Comparison of ENCODE assay signal across 8 mouse cellular contexts in genomic region chr9:37782766-37783260, GRCm38 (mm10). TPM values are rescaled to one million over a fixed set of nuclear protein-coding genes. Genes with fewer than 3 reads are reported as not detected.
DNase-seq lines count a peak whose midpoint lies in the region; ATAC-seq and TF ChIP-seq lines count a peak whose summit lies in the region.

No protein-coding gene starts in this region.

- peak overlapping the region; percentile 69 for H3K4me3 ChIP-seq in E14TG2a.4 (replicated peaks; ENCODE audit: low read length)
- peak overlapping the region; percentile 24 for H3K4me3 ChIP-seq in embryonic facial prominence, embryonic 15.5 days (replicated peaks)
- H3K4me3 ChIP-seq in hindbrain, embryonic 12.5 days, result peak overlapping the region; percentile 29
- H3K4me3 ChIP-seq in limb, embryonic 12.5 days (replicated peaks), result peak overlapping the region; percentile 24
- H3K4me3 ChIP-seq in neural tube, embryonic 12.5 days, result peak overlapping the region; percentile 24

- DNase-seq in cerebellum, postnatal 14 days, result peak; percentile 10 to 13
- DNase-seq in cerebellum, adult 18-20 months, result no peak
- DNase-seq in spleen, postnatal 14 days (ENCODE audit: low spot score in 2 of 2), result no peak

- H3K27me3 ChIP-seq in E14TG2a.4 (ENCODE audit: insufficient read depth, low read length), result no peaks in the 10 kb centered on the region
- no peaks in the 10 kb centered on the region for H3K27me3 ChIP-seq in embryonic facial prominence, embryonic 15.5 days
- H3K27me3 ChIP-seq in hindbrain, embryonic 12.5 days, result no peaks in the 10 kb centered on the region
- H3K27me3 ChIP-seq in limb, embryonic 12.5 days, result no peaks in the 10 kb centered on the region
- no peaks in the 10 kb centered on the region for H3K27me3 ChIP-seq in neural tube, embryonic 12.5 days (replicated peaks)

- no peak for TF ChIP-seq CTCF in E14TG2a.4 (conservative IDR thresholded peaks at IDR 0.05; ENCODE audit: low read length)

- no peak overlapping the region for H3K27ac ChIP-seq in embryonic facial prominence, embryonic 15.5 days (replicated peaks)
- peak overlapping the region; percentile 65 for H3K27ac ChIP-seq in hindbrain, embryonic 12.5 days
- H3K27ac ChIP-seq in limb, embryonic 12.5 days, result peak overlapping the region; percentile 85
- no peak overlapping the region for H3K27ac ChIP-seq in neural tube, embryonic 12.5 days

- peak; percentile 73; the same call in 1 of the 2 replicates for ATAC-seq in embryonic facial prominence, embryonic 15.5 days (ENCODE audit: insufficient number of reproducible peaks, low FRiP score, low TSS enrichment, low read depth)
- peak; percentile 86 for ATAC-seq in hindbrain, embryonic 12.5 days (ENCODE audit: low FRiP score)
- ATAC-seq in limb, embryonic 12.5 days (ENCODE audit: insufficient number of reproducible peaks, insufficient read depth, low FRiP score, low TSS enrichment, low read depth), result peak; percentile 85
- ATAC-seq in neural tube, embryonic 12.5 days (ENCODE audit: low FRiP score, low read depth), result peak; percentile 89

- no peak overlapping the region for H3K9ac ChIP-seq in embryonic facial prominence, embryonic 15.5 days
- H3K9ac ChIP-seq in hindbrain, embryonic 12.5 days, result peak overlapping the region; percentile 56
- H3K9ac ChIP-seq in limb, embryonic 12.5 days (replicated peaks), result peak overlapping the region; percentile 64
- peak overlapping the region; percentile 55 for H3K9ac ChIP-seq in neural tube, embryonic 12.5 days

- H3K36me3 ChIP-seq in E14TG2a.4 (ENCODE audit: insufficient read depth, low read length), result no peaks in the 10 kb centered on the region
- H3K36me3 ChIP-seq in embryonic facial prominence, embryonic 15.5 days, result no peaks in the 10 kb centered on the region
- H3K36me3 ChIP-seq in hindbrain, embryonic 12.5 days, result no peaks in the 10 kb centered on the region
- no peaks in the 10 kb centered on the region for H3K36me3 ChIP-seq in limb, embryonic 12.5 days
- H3K36me3 ChIP-seq in neural tube, embryonic 12.5 days, result no peaks in the 10 kb centered on the region

- WGBS in embryonic facial prominence, embryonic 15.5 days, result 3% methylated on average over 7 of the region's 7 CpGs
- WGBS in hindbrain, embryonic 12.5 days, result under 1% methylated on average over 7 of the region's 7 CpGs
- 1% methylated on average over 7 of the region's 7 CpGs for WGBS in limb, embryonic 12.5 days
- WGBS in neural tube, embryonic 12.5 days, result 2% methylated on average over 7 of the region's 7 CpGs

- H3K9me3 ChIP-seq in E14TG2a.4 (ENCODE audit: low read length), result peaks cover 12% of the 10 kb centered on the region; the same call in 1 of the 2 replicates
- no peaks in the 10 kb centered on the region for H3K9me3 ChIP-seq in embryonic facial prominence, embryonic 15.5 days (replicated peaks)
- H3K9me3 ChIP-seq in hindbrain, embryonic 12.5 days (replicated peaks), result no peaks in the 10 kb centered on the region
- no peaks in the 10 kb centered on the region for H3K9me3 ChIP-seq in limb, embryonic 12.5 days
- H3K9me3 ChIP-seq in neural tube, embryonic 12.5 days, result no peaks in the 10 kb centered on the region

- peak overlapping the region; percentile 47 for H3K4me2 ChIP-seq in embryonic facial prominence, embryonic 15.5 days (replicated peaks)
- peak overlapping the region; percentile 59 for H3K4me2 ChIP-seq in hindbrain, embryonic 12.5 days (replicated peaks)
- peak overlapping the region; percentile 58 for H3K4me2 ChIP-seq in limb, embryonic 12.5 days
- H3K4me2 ChIP-seq in neural tube, embryonic 12.5 days (replicated peaks), result peak overlapping the region; percentile 58

- H3K4me1 ChIP-seq in E14TG2a.4 (replicated peaks; ENCODE audit: low read depth, low read length), result peaks cover 10% of the 10 kb centered on the region
- H3K4me1 ChIP-seq in embryonic facial prominence, embryonic 15.5 days, result peaks cover 6% of the 10 kb centered on the region
- H3K4me1 ChIP-seq in hindbrain, embryonic 12.5 days, result peaks cover 6% of the 10 kb centered on the region
- peaks cover 6% of the 10 kb centered on the region for H3K4me1 ChIP-seq in limb, embryonic 12.5 days (replicated peaks)
- peaks cover 7% of the 10 kb centered on the region for H3K4me1 ChIP-seq in neural tube, embryonic 12.5 days

RNA-seq across cellular contexts. Expression of gene Olfr875, which starts 11.2 kb away (rescaled TPM):
- polyA plus RNA-seq in embryonic facial prominence, embryonic 15.5 days (2015; fragmentation: Nextera tagmentation; extraction: Ambion mirVana), result 0.79 TPM in 1 of 2 replicates, not detected in the other
- polyA plus RNA-seq in hindbrain, embryonic 12.5 days (2016; fragmentation: Nextera tagmentation; extraction: Ambion mirVana), result not detected in 2 replicates
- polyA plus RNA-seq in limb, embryonic 12.5 days (2016; fragmentation: Nextera tagmentation; extraction: Ambion mirVana), result not detected in 2 replicates
- polyA plus RNA-seq in neural tube, embryonic 12.5 days (2016; fragmentation: Nextera tagmentation; extraction: Ambion mirVana), result not detected in 2 replicates

RNA-seq across cellular contexts. Expression of gene Olfr876, which starts 20.0 kb away (rescaled TPM):
- polyA plus RNA-seq in embryonic facial prominence, embryonic 15.5 days (2015; fragmentation: Nextera tagmentation; extraction: Ambion mirVana), result 0.04 and 0.05 TPM in 2 replicates
- not detected in 2 replicates for polyA plus RNA-seq in hindbrain, embryonic 12.5 days (2016; fragmentation: Nextera tagmentation; extraction: Ambion mirVana)
- polyA plus RNA-seq in limb, embryonic 12.5 days (2016; fragmentation: Nextera tagmentation; extraction: Ambion mirVana), result not detected in 2 replicates
- not detected in 2 replicates for polyA plus RNA-seq in neural tube, embryonic 12.5 days (2016; fragmentation: Nextera tagmentation; extraction: Ambion mirVana)

RNA-seq across cellular contexts. Expression of gene Olfr874, which starts 37.9 kb away (rescaled TPM):
- polyA plus RNA-seq in embryonic facial prominence, embryonic 15.5 days (2015; fragmentation: Nextera tagmentation; extraction: Ambion mirVana), result 0.48 TPM in 1 of 2 replicates, not detected in the other
- polyA plus RNA-seq in hindbrain, embryonic 12.5 days (2016; fragmentation: Nextera tagmentation; extraction: Ambion mirVana), result not detected in 2 replicates
- polyA plus RNA-seq in limb, embryonic 12.5 days (2016; fragmentation: Nextera tagmentation; extraction: Ambion mirVana), result not detected in 2 replicates
- not detected in 2 replicates for polyA plus RNA-seq in neural tube, embryonic 12.5 days (2016; fragmentation: Nextera tagmentation; extraction: Ambion mirVana)

Comparison
In these comparisons a context has a peak if more than half of its experiments do, and no peak if none do; other contexts are left out.
1. DNase-seq: peak in cerebellum, postnatal 14 days (2 of 2); none in cerebellum, adult 18-20 months (0 of 2) and spleen, postnatal 14 days (0 of 2).
2. H3K27ac ChIP-seq: peak in hindbrain, embryonic 12.5 days (single experiment) and limb, embryonic 12.5 days (single experiment); none in embryonic facial prominence, embryonic 15.5 days (single experiment) and neural tube, embryonic 12.5 days (single experiment).
3. Peak in every context shown above with its lines, with median percentiles within 50 percentile points of each other: H3K4me3 ChIP-seq, ATAC-seq and H3K4me2 ChIP-seq.